Mouse (Mus musculus) layer of hippocampus, adult 11-12 months (tissue): ENCODE measurements at regions not wholly inside any gene's neighbourhood (a gene's known extent, or its start where the extent isn't known, plus 50 kb on each side); places are given as distances from the start of the nearest gene placed in this dataset.
"Not testable (repeated sequence)": the region's sequence is repeated elsewhere in the genome, so short reads cannot be mapped to it uniquely, and the experiment has no call there.

Experiments
- DNase-seq: peaks from one replicate; pipeline ENCODE4 v3.0.0; 2022; ENCODE audit warnings: low spot score

DNA sequence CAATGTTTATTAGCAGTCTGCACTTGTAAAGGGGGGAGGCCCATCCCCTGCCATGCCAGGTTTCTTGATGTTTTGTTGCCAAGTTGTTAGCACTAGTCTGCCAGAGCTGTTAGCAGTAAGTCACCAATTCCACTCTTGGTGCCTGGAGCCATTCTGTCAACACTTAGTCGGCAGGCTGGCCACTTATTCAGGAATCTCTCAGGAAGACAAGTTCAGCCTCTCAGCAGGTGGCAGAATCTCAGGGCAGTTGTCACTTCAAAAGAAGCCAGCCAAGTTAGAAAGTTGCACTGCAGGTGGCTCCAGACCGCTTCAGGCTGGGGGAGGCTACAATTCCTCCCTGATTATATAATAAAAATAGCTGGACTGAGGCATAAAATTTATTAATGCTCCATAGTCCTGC lies 424.2 kb downstream of the Cdh10 start:
- not testable (repeated sequence) for DNase-seq

DNA sequence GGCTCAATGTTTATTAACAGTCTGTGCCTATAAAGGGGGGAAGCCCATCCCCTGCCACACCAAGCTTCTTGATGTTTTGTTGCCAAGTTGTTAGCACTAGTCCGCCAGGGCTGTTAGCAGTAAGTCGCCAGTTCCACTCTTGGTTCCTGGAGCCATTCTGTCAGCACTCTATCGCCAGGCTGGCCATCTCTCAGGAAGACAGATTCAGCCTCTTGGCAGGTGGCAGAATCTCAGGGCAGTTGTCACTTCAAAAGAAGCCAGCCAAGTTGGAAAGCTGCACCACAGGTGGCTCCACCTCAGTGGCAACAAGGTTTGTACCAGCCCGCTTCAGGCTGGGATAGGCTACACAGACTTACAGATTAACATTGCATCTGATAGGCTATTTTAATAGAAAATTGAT lies 428.7 kb downstream of the Cdh10 start:
- no peak for DNase-seq

GRCm38 (mm10) chr15:19275968-19276826 lies 457.4 kb downstream of the Cdh10 start:
- DNase-seq: peak; percentile 29

GRCm38 (mm10) chr15:19316380-19316779 lies 497.6 kb downstream of the Cdh10 start:
- no peak for DNase-seq

DNA sequence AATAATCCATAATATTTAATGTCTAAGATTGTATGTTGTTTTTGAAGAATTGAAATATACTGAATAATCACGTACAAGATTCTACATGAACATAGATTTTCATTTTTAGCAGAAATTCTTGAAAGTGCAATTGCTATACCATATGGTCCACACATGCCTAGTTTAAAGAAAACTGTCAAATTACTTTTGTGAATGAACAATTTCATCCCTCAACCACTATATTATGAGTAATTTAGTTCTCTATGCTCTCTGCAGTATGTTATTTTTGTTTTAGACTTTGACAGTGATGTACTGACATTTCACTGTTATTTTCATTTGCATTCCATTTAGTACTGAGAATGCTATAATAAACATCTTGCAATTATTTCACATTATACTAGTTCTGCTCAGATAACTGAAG lies 537.6 kb downstream of the Cdh10 start:
- no peak for DNase-seq

DNA sequence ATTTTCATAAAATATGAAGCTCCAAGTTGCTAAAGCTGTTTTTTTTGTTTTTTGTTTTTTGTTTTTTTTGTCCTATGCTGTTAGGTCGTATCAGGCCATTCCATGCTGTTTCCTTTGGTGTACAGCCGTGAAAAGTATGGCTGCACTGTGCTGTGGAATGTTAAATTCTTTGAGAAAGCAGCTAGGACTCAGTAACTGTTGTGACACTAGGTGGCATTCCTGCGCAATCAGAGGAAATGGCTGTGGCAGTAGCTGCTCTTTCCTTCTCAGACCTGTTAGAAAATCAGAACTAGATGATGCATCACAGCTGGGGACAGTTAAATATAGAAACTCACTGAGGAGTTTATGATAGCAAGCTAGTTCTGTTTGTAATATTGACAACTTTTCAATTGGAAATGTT lies 541.9 kb downstream of the Cdh10 start:
- peak; percentile 39 for DNase-seq

DNA sequence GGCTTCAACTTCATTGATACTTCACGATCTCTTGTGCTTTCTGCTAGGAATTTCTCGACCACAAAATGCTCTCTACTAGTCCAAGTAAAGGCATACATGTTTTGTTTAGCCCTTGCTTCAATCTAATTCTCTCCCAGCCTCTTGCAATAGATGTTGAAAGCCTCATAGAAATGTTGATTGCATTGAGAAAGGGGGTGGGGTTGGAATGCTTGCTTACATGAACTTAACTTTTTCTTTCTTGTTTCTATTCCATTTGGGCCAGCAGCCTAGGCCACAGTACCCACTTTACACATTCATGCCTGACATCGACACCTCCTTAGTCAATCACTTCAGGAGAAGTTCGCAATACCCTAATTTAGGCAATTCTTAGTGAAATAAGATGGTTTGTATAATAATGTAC lies 571.2 kb downstream of the Cdh10 start:
- DNase-seq: no peak

GRCm38 (mm10) chr15:19391250-19391982 lies 572.7 kb downstream of the Cdh10 start:
- DNase-seq: no peak

GRCm38 (mm10) chr15:19395681-19396080 lies 576.9 kb downstream of the Cdh10 start:
- no peak for DNase-seq
